Mouse (Mus musculus): Measurements from ENCODE around the gene Ago3. TPM values are rescaled to one million over a fixed set of nuclear protein-coding genes. Genes with fewer than 3 reads are reported as not detected.

The Ago3 gene
- 6.6 and 6.7 TPM in 2 replicates for polyA plus RNA-seq (2012; rRNA removed)

DNA sequence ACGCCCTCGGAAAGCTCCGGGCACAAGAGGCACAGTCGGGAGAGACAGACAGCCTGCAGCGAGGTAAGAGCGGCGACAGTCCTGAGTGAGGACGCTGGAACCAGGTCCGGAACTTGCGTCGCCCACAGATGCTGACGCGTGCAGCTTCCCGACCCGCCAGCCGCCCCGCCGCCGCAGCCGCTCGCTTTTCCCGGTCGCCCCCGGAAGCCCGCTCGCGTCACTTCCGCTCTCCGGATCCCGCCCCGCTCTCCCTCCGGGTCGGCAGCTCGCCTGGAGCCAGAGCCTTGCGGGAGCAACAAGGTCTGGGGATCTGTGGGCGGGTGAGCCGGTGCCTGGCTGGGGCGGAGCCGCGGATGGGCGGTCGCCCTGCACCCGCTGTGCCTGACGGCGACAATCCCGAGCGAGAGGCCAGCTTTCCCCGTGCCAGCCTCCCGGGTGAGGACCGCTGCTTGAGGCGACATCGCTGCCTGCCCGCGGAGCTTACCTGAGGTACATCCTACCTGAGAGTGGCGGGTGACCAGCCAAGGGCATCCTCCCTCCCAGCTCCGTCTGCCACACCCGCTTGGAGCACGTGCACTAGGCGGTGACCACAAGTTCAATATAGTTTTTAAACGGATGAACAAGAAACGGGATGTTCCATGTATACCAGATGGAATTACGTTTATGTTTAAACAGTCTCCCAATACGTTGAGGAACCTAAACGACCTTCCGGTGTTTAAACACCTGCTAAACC is at the start of gene Ago3:
Gene Ago3 (minus strand): TSS at position 210 of the 733 bp plus-strand sequence.

DNA sequence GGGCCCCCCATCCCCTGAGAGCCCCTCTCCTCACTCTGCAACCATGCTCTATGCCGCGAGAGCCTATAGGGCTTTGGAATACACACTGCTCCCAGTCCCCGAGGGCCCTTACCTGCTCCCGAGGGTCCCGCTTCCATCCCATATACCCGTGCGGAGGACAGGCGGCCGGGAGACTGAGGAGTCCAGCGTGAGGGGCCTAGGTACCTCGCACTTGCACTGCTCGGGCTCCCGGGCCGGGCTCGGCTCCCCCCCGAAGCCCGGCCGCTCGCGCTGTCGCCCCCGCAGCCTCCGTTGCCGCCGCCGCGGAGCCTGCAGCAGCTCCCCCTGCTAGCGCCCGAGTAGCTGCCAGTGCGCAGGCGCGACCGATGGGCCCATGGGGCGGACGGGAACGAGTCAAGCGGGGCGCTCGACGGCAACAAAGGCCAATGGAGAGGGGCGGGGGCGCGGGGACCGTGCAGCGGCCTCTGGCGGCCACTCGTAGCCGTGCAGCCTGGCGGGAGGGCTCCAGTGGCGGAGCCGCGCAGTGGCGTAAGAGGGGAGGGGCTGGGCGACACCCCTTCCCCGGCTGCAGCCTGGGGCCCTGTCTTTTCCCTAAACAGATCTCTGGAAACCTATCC is 39.0 kb upstream of the Ago3 start, which contains the start of gene Ago1:
Gene Ago1 (minus strand): TSS at position 299 of the 617 bp plus-strand sequence.

DNA sequence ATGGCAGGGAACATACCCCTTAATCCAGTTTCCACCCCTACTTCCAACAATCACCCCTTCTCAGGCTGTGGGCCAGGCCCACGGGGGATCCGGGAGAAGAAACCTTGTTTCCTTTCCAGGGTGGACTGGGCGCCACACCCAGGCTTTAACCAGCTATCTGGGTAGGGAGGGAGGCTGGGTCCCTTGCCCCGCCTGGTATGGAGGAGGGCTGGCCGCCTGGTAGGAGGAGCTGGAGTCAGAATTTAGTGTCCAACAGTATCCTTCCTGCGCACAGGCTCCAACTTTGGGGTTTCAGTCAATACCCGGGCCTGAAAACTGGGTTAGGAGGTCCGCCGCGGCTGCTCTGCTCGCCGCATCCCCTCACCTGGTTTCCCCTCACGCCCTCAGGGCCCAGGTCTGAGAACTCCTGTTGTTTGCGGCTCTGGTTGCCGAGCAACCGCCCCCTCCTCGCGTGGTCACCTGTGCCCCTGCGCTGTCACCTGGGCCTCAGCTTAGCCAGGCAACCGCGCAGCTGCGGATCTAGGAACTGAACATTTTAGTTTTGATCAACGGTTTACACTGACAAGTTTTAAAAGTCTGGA is 104.0 kb downstream of the Ago3 start, which contains the start of gene Tekt2:
Gene Tekt2 (minus strand): TSS at position 408 of the 581 bp plus-strand sequence.

GRCm38 (mm10) chr4:126321111-126321853 is 108.1 kb downstream of the Ago3 start, which contains the start of gene Adprhl2:
Adprhl2 (minus strand) TSS chr4:126321703.

DNA sequence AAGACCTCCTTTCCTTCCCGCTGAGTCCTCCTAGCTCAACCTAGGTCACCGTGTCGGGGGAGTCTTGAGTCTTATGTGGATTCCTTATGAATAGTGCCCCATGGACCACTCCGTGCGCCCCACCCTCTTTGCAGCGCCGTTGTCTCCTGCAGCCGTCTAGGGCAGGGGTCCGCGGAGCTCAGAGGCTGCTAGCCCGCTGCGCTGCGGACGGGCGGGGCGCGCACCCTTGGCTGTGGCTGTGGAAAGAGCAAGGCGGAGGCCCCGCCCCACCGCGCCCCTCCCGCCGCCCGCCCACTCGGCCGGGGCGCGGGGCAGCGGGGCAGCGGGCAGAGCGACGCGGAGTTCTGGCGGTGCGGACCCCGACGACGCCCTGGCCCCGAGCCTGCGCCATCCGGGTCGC is 142.9 kb downstream of the Ago3 start, which contains the start of gene Col8a2:
Gene Col8a2 (plus strand): TSS at position 302 of the 400 bp plus-strand sequence.

Other genes starting within 250 kb of the Ago3 start
- 9.9 and 15.7 TPM in 2 replicates for gene Thrap3, start 226.8 kb downstream of the Ago3 start, polyA plus RNA-seq (2012; rRNA removed)
- 37.2 and 66.6 TPM in 2 replicates for gene Map7d1, start 173.2 kb downstream of the Ago3 start, polyA plus RNA-seq (2012; rRNA removed)
- 7.2 and 9.1 TPM in 2 replicates for gene Trappc3, start 167.2 kb downstream of the Ago3 start, polyA plus RNA-seq (2012; rRNA removed)
- 1.4 and 2.1 TPM in 2 replicates for gene Col8a2, start 142.8 kb downstream of the Ago3 start, polyA plus RNA-seq (2012; rRNA removed)
- gene Adprhl2, start 107.9 kb downstream of the Ago3 start, polyA plus RNA-seq (2012; rRNA removed), result 19.3 and 23.9 TPM in 2 replicates
- gene Tekt2, start 103.9 kb downstream of the Ago3 start, polyA plus RNA-seq (2012; rRNA removed), result 0.98 and 1.5 TPM in 2 replicates
- gene Ago1, start 39.0 kb upstream of the Ago3 start, polyA plus RNA-seq (2012; rRNA removed), result 3.8 and 6.2 TPM in 2 replicates
- gene Ago4, start 103.9 kb upstream of the Ago3 start, polyA plus RNA-seq (2012; rRNA removed), result 0.54 and 0.59 TPM in 2 replicates
- 0.04 and 0.18 TPM in 2 replicates for gene Clspn, start 127.4 kb upstream of the Ago3 start, polyA plus RNA-seq (2012; rRNA removed)
- 3.9 and 5.7 TPM in 2 replicates for gene 5730409E04Rik, start 180.3 kb upstream of the Ago3 start, polyA plus RNA-seq (2012; rRNA removed)
- 79.6 and 88.9 TPM in 2 replicates for gene Psmb2, start 248.1 kb upstream of the Ago3 start, polyA plus RNA-seq (2012; rRNA removed)